Mouse (Mus musculus): ENCODE measurements around the gene Fhl4. TPM values are rescaled to one million over a fixed set of nuclear protein-coding genes. Genes with fewer than 3 reads are reported as not detected.

The Fhl4 gene
- polyA plus RNA-seq, 1 experiment from 2014 or later: 1.8 TPM

DNA sequence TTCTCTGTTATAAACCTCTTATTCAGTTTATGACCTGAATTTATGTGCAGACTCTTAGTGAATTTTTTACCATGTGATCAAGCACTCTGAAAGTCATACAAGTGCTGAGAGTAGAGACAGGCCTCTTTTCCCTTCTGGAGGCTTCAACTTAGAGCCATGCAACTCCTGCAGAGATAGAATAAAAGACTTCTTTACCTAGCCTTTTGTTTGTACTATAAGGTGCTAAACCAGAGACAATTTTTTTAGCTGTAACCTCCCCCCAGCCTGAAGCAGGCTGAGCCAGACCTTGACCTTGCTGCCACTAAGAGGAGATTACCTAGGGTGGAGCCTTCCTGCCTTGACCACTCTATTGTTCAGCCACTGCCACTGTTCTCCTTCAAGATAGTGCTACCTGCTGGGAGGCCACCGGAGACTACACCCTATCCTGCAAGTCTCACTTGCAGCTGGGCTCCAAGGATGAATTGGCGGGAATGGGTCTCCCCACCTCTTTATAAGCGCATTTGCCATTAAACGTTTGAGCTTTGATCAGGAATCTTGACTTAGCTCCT lies 30.6 kb downstream of the Fhl4 start:
- Histone ChIP-seq H3K4me2 (no peak overlapping the region), H3K9me3 (peaks cover 5% of the 10 kb centered on the region; the same call in 1 of the 2 replicates), H3K4me3 (no peak overlapping the region), H3K9ac (no peak overlapping the region), H3K4me1 (replicated peaks) (no peaks in the 10 kb centered on the region), H3K27ac (replicated peaks) (no peak overlapping the region), H3K36me3 (no peaks in the 10 kb centered on the region), H3K27me3 (no peaks in the 10 kb centered on the region)
- WGBS: 50% methylated on average over 4 of the region's 4 CpGs
- no peak for ATAC-seq (ENCODE audit: low read depth)

DNA sequence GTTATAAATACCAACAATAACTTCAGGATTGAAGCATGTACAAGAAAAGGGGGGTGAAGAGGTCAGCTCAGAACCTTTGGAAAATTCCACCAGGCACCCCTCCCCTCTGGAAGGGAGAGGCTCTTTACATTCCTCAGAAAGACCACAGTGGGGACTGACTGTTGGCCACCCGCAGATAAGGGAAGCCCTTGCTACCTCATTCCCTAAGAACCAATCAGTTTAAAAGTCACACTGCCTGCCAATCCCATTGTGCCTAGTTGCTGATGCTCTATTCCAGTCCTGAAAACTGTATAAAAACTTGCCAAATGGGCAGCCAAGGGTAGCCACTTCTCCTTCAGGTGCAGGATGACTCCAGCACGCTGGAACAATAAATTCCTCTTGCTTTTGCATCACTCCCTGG lies 47.4 kb downstream of the Fhl4 start:
- WGBS: 85% methylated on average over 2 of the region's 2 CpGs
- Histone ChIP-seq H3K27me3 (no peaks in the 10 kb centered on the region; the same call in 1 of the 2 replicates), H3K4me3 (no peak overlapping the region), H3K9ac (no peak overlapping the region), H3K27ac (replicated peaks) (no peak overlapping the region), H3K9me3 (no peaks in the 10 kb centered on the region), H3K36me3 (no peaks in the 10 kb centered on the region), H3K4me1 (replicated peaks) (no peaks in the 10 kb centered on the region), H3K4me2 (no peak overlapping the region)
- no peak for ATAC-seq (ENCODE audit: low read depth)

DNA sequence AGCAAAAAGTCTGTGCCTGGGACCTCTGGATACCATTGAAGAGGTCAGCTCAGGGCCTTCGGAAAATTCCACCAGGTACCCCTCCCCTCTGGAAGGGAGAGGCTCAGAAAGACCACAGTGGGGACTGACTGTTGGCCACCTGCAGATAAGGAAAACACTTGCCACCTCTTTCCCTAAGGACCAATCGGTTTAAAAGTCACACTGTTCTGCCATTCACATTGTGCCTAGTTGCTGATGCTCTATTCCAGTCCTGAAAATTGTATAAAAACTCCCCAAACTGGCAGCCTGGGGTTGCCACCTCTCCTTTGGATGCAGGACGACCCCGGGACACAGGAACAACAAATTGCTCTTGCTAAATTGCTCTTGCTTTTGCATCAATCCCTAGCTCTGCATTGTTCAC lies 49.8 kb downstream of the Fhl4 start:
- no peaks in the 10 kb centered on the region for H3K9me3 ChIP-seq
- ATAC-seq (ENCODE audit: low read depth): no peak
- H3K4me1 ChIP-seq (replicated peaks): no peaks in the 10 kb centered on the region
- no peaks in the 10 kb centered on the region; the same call in 1 of the 2 replicates for H3K27me3 ChIP-seq
- no peak overlapping the region for H3K27ac ChIP-seq (replicated peaks)
- H3K4me2 ChIP-seq: no peak overlapping the region
- WGBS: 4% methylated on average over 4 of the region's 4 CpGs
- H3K36me3 ChIP-seq: no peaks in the 10 kb centered on the region
- H3K9ac ChIP-seq: no peak overlapping the region
- H3K4me3 ChIP-seq: no peak overlapping the region

DNA sequence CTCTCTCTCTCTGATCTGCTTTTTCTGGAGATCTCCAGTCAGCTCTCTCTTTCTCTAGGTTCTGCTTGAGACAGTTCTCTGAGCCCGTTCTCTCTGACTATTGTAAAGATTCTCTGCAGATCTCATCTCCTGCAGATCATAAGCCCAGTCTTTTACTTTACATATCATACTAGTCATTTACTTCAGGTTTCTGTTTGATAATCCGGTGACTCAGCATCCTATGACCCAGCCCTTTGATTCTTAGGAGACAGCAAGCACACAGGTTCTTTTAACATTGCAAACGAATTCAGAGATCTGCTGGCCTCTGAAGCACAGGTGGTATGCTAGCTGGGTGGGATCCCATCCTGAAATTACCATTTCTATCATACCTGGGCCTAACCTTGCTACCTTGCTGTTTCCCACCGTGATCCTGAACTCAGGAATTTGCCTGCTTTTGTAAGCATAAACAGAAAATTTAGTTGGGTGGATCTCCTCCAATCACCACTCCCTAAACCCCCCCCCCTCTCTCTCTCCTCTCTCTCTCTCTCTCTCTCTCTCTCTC lies 51.6 kb downstream of the Fhl4 start:
- Histone ChIP-seq H3K27ac (replicated peaks) (no peak overlapping the region), H3K4me3 (no peak overlapping the region), H3K36me3 (no peaks in the 10 kb centered on the region), H3K4me2 (no peak overlapping the region), H3K27me3 (no peaks in the 10 kb centered on the region; the same call in none of the 2 replicates), H3K9ac (no peak overlapping the region), H3K9me3 (no peaks in the 10 kb centered on the region), H3K4me1 (replicated peaks) (no peaks in the 10 kb centered on the region)
- WGBS: 57% methylated on average over 4 of the region's 4 CpGs
- no peak for ATAC-seq (ENCODE audit: low read depth)

DNA sequence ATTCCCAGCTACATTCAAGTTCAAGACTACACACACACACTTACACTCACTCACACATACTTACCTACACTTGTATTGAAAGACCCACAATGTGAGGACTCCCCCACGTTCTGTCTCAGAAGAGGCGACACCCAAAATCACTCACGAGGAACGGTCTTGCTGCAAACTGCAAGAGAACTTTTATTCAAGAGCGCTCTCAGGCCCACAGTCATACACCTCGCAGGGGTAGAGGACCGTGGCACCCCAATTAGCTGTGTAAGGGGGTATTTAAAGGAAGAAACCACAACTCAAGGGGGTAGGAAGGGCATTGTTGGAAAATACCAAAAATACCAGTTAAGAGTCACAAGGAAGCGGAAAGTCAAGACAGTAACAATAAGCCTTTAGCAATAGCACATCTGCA lies 54.3 kb downstream of the Fhl4 start:
- no peak overlapping the region for H3K4me2 ChIP-seq
- H3K9me3 ChIP-seq: no peaks in the 10 kb centered on the region
- peaks cover 8% of the 10 kb centered on the region for H3K27me3 ChIP-seq
- H3K36me3 ChIP-seq: no peaks in the 10 kb centered on the region
- 94% methylated on average over 8 of the region's 8 CpGs for WGBS
- H3K9ac ChIP-seq: no peak overlapping the region
- no peak overlapping the region for H3K4me3 ChIP-seq
- no peak overlapping the region for H3K27ac ChIP-seq (replicated peaks)
- H3K4me1 ChIP-seq (replicated peaks): peaks cover 13% of the 10 kb centered on the region
- ATAC-seq (ENCODE audit: low read depth): no peak

DNA sequence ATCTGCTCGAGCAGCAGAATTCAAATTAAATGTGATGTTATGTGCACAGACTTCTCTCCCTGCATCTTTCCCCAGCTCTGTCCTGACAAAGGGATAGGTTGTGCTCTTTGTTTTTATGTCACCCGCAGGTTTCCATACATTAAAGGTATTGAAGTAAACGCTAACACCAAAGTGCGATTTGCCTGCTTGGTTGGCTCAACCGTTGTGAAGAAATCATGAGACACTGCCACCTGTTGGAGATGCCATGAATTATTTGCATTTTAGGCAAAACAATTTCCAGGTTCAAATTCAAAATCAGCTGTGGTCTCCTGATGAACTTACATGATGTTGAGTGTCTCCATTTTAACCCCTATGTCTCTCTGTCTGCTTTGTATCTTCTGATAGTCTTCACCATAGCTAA lies 55.7 kb downstream of the Fhl4 start:
- 31% methylated on average over 5 of the region's 5 CpGs for WGBS
- Histone ChIP-seq H3K9me3 (no peaks in the 10 kb centered on the region), H3K36me3 (no peaks in the 10 kb centered on the region), H3K9ac (no peak overlapping the region), H3K4me3 (no peak overlapping the region), H3K4me2 (no peak overlapping the region), H3K27ac (replicated peaks) (no peak overlapping the region), H3K4me1 (replicated peaks) (peaks cover 13% of the 10 kb centered on the region), H3K27me3 (peaks cover 22% of the 10 kb centered on the region)
- ATAC-seq (ENCODE audit: low read depth): no peak

Other genes starting within 250 kb of the Fhl4 start
- 48.7 and 54.7 TPM in 2 replicates for gene Ric8b, start 184.9 kb downstream of the Fhl4 start, polyA plus RNA-seq (2015; fragmentation: Nextera tagmentation; extraction: Ambion mirVana)
- 62.8 and 67.6 TPM in 2 replicates for gene Tmem263, start 132 bp upstream of the Fhl4 start, polyA plus RNA-seq (2015; fragmentation: Nextera tagmentation; extraction: Ambion mirVana)
- gene Mterf2, start 25.5 kb upstream of the Fhl4 start, polyA plus RNA-seq (2015; fragmentation: Nextera tagmentation; extraction: Ambion mirVana): 35.2 and 38.2 TPM in 2 replicates
- 32.6 and 32.7 TPM in 2 replicates for gene Cry1, start 82.6 kb upstream of the Fhl4 start, polyA plus RNA-seq (2015; fragmentation: Nextera tagmentation; extraction: Ambion mirVana)

Data from neural tube, embryonic 13.5 days (tissue).